ENCODE assay signal across 18 mouse cellular contexts in genomic region chr8:11967670-11968069, GRCm38 (mm10).
DNase-seq lines count a peak whose midpoint lies in the region; ATAC-seq and TF ChIP-seq lines count a peak whose summit lies in the region.
"Had no signal": no experiment of that assay in that cellular context is flagged by ENCODE, and none has a peak within 500 bp of the region (broad histone marks: within the 10 kb centered on the region; RNA-seq: fewer than 3 reads in every experiment).

No protein-coding gene starts in this region.

- no peaks in the 10 kb centered on the region for H3K9me3 ChIP-seq in kidney, embryonic 16.5 days (ENCODE audit: low read length)
- H3K9me3 ChIP-seq in kidney, embryonic 15.5 days (replicated peaks): no peaks in the 10 kb centered on the region
- H3K9me3 ChIP-seq: G1E had no signal

- H3K4me1 ChIP-seq in heart, adult 2 months (ENCODE audit: control insufficient read depth, insufficient read depth, low read length): no peaks in the 10 kb centered on the region
- peaks cover 7% of the 10 kb centered on the region for H3K4me1 ChIP-seq in kidney, embryonic 16.5 days (ENCODE audit: insufficient read depth, low read length)
- peaks cover 9% of the 10 kb centered on the region for H3K4me1 ChIP-seq in kidney, embryonic 15.5 days

- no peak for TF ChIP-seq POLR2A in heart, adult 2 months (IDR thresholded peaks at IDR 0.05; ENCODE audit: insufficient read depth, low read depth, low read length)

- TF ChIP-seq EP300 in heart, adult 2 months (IDR thresholded peaks at IDR 0.05; ENCODE audit: insufficient read depth, low read depth, low read length): no peak

- intact Hi-C loops in heart, adult 2 months (cut with DNase I): no loop called here

- H3K4me3 ChIP-seq in heart, adult 2 months: no peak overlapping the region
- H3K4me3 ChIP-seq in kidney, embryonic 16.5 days (ENCODE audit: low read length): no peak overlapping the region
- H3K4me3 ChIP-seq in kidney, embryonic 15.5 days (replicated peaks): no peak overlapping the region

- no peaks in the 10 kb centered on the region for H3K36me3 ChIP-seq in heart, adult 2 months (ENCODE audit: control insufficient read depth, insufficient read depth, low read length)
- no peaks in the 10 kb centered on the region for H3K36me3 ChIP-seq in kidney, embryonic 16.5 days (ENCODE audit: insufficient read depth, low read length)
- no peaks in the 10 kb centered on the region for H3K36me3 ChIP-seq in kidney, embryonic 15.5 days
- H3K36me3 ChIP-seq: G1E had no signal

- TF ChIP-seq CTCF in heart, adult 2 months (IDR thresholded peaks at IDR 0.05): no peak

- H3K79me2 ChIP-seq in heart, adult 2 months (replicated peaks; ENCODE audit: control insufficient read depth, insufficient read depth, low read length): no peaks in the 10 kb centered on the region

- peak; percentile 74 for DNase-seq in heart, adult 11 months
- DNase-seq in heart, adult 2 months: no peak
- DNase-seq: adrenal gland, adult 2 months; adrenal gland, adult 8-10 months; adrenal gland, postnatal 10 days; adrenal gland, postnatal 14 days; adrenal gland, postnatal 25 days; adrenal gland, postnatal 36 days; B cell, adult 2 months; cerebellum, adult 11 months; cerebellum, adult 11-12 months; cerebellum, adult 18-20 months had no signal

- no peaks in the 10 kb centered on the region for H3K27me3 ChIP-seq in heart, adult 2 months (ENCODE audit: control insufficient read depth, insufficient read depth, low read length)
- no peaks in the 10 kb centered on the region for H3K27me3 ChIP-seq in kidney, embryonic 16.5 days (ENCODE audit: insufficient read depth, low read length)
- H3K27me3 ChIP-seq in kidney, embryonic 15.5 days: no peaks in the 10 kb centered on the region

- 0 out of 2 replicates have a peak, but pooled peaks have one; percentile 51 for ATAC-seq in kidney, embryonic 16.5 days (ENCODE audit: low FRiP score, low TSS enrichment)
- ATAC-seq in kidney, embryonic 15.5 days (replicated peaks; ENCODE audit: low FRiP score): no peak
- ATAC-seq: activated CD4-positive, CD25-positive, alpha-beta regulatory T cell, adult 4 months; CD4-positive, CD25-positive, alpha-beta regulatory T cell, adult 4 months; Patski had no signal

- WGBS in heart, adult 2 months: 79% methylated on average over 7 of the region's 7 CpGs
- WGBS in kidney, embryonic 16.5 days: 86% methylated on average over 7 of the region's 7 CpGs
- WGBS in kidney, embryonic 15.5 days: 84% methylated on average over 7 of the region's 7 CpGs

- H3K27ac ChIP-seq in heart, adult 2 months: no peak overlapping the region
- H3K27ac ChIP-seq in kidney, embryonic 16.5 days (ENCODE audit: low read length): no peak overlapping the region
- no peak overlapping the region for H3K27ac ChIP-seq in kidney, embryonic 15.5 days

- no peak overlapping the region for H3K4me2 ChIP-seq in kidney, embryonic 16.5 days (replicated peaks; ENCODE audit: low read depth, low read length)
- no peak overlapping the region for H3K4me2 ChIP-seq in kidney, embryonic 15.5 days

- no peak overlapping the region for H3K9ac ChIP-seq in heart, adult 2 months (ENCODE audit: low read depth, low read length)
- no peak overlapping the region for H3K9ac ChIP-seq in kidney, embryonic 16.5 days (replicated peaks; ENCODE audit: low read length)
- H3K9ac ChIP-seq in kidney, embryonic 15.5 days: no peak overlapping the region
